Mouse (Mus musculus) urinary bladder, postnatal 0 days (tissue): ENCODE measurements around the gene Npm3. TPM values are rescaled to one million over a fixed set of nuclear protein-coding genes. Genes with fewer than 3 reads are reported as not detected.

Experiments
- polyA plus RNA-seq: library from polyadenylated mRNA; unstranded; fragments of >200 nt; fragmentation: Nextera tagmentation; extraction: Ambion mirVana; gene quantifications from 2 replicates; pipeline ENCODE4 v1.2.1, GENCODE M21; 2015

Gene Npm3
- 10.5 and 11.1 TPM in 2 replicates for polyA plus RNA-seq

GRCm38 (mm10) chr19:45749243-45750043 is at the start of gene Npm3:
Gene Npm3, minus strand, starts transcription at chr19:45749591.

GRCm38 (mm10) chr19:45783181-45783932 is 34.0 kb upstream of the Npm3 start, which contains the start of gene Mgea5:
Gene Mgea5, minus strand, starts transcription at chr19:45783837.

GRCm38 (mm10) chr19:45742218-45742983 is 7.0 kb downstream of the Npm3 start, which contains the start of gene Fgf8:
Gene Fgf8, minus strand, starts transcription at chr19:45742915.

Other genes with a start within 250 kb of the Npm3 start
- gene Poll, start 189.1 kb downstream of the Npm3 start, polyA plus RNA-seq: 6.4 and 6.7 TPM in 2 replicates
- 31.6 and 36.0 TPM in 2 replicates for gene Gm17018, start 189.0 kb downstream of the Npm3 start, polyA plus RNA-seq
- 2.5 and 3.4 TPM in 2 replicates for gene Fbxw4, start 89.3 kb downstream of the Npm3 start, polyA plus RNA-seq
- not detected in 2 replicates for gene Fgf8, start 6.7 kb downstream of the Npm3 start, polyA plus RNA-seq
- gene Mgea5, start 34.2 kb upstream of the Npm3 start, polyA plus RNA-seq: 20.0 and 21.8 TPM in 2 replicates
- gene Kcnip2, start 66.5 kb upstream of the Npm3 start, polyA plus RNA-seq: 0.11 and 0.19 TPM in 2 replicates
- gene Armh3, start 248.9 kb upstream of the Npm3 start, polyA plus RNA-seq: 8.2 and 8.4 TPM in 2 replicates